Mouse (Mus musculus) midbrain, embryonic 16.5 days (tissue): ENCODE data around the gene Insig1. TPM values are rescaled to one million over a fixed set of nuclear protein-coding genes. Genes with fewer than 3 reads are reported as not detected.

Experiments
- ATAC-seq: fragments of 200-750 bp; cut with Nextera tagmentation; 2 replicates; pipeline ENCODE4 v1.8.0; 2017; ENCODE audit warnings: moderate TSS enrichment
- H3K27ac ChIP-seq: fragments of 300-500 bp; sonication (generic); 2 replicates; pipeline ENCODE4 v1.5.1; 2014; ENCODE audit warnings: mild to moderate bottlenecking, low read length, mixed read lengths
- H3K27me3 ChIP-seq: fragments of 300-500 bp; sonication (generic); 2 replicates; pipeline ENCODE4 v1.6.1; 2014; ENCODE audit warnings: low read depth, low read length, mixed read lengths; ENCODE audit not compliant: control insufficient read depth, insufficient read depth
- H3K36me3 ChIP-seq: fragments of 300-500 bp; sonication (generic); 2 replicates; pipeline ENCODE4 v1.6.1; 2014; ENCODE audit warnings: mild to moderate bottlenecking, low read length, moderate library complexity, mixed read lengths; ENCODE audit not compliant: control insufficient read depth, insufficient read depth
- H3K4me1 ChIP-seq: fragments of 300-500 bp; sonication (generic); 2 replicates; pipeline ENCODE4 v1.6.1; 2014; ENCODE audit warnings: mild to moderate bottlenecking, low read length, mixed read lengths; ENCODE audit not compliant: control insufficient read depth, insufficient read depth
- H3K4me2 ChIP-seq: fragments of 300-500 bp; sonication (generic); 2 replicates; pipeline ENCODE4 v1.6.1; 2014; ENCODE audit warnings: mild to moderate bottlenecking, low read length, mixed read lengths
- H3K4me3 ChIP-seq: fragments of 300-500 bp; sonication (generic); 2 replicates; pipeline ENCODE4 v1.5.1; 2014; ENCODE audit warnings: low read depth, mild to moderate bottlenecking, low read length, moderate library complexity, mixed read lengths
- H3K9ac ChIP-seq: fragments of 300-500 bp; sonication (generic); 2 replicates; pipeline ENCODE4 v1.6.1; 2014; ENCODE audit warnings: low read depth, low read length, mixed read lengths
- H3K9me3 ChIP-seq: fragments of 300-500 bp; sonication (generic); replicated peaks from 2 replicates; pipeline ENCODE4 v1.6.1; 2014; ENCODE audit warnings: mild to moderate bottlenecking, low read length, mixed read lengths; ENCODE audit not compliant: control insufficient read depth, poor library complexity, severe bottlenecking
- WGBS: fragments of 180-500 bp; shearing (Covaris S2); extraction: QIAGEN DNeasy Blood & Tissue Kit; methylation state at CpG from one replicate; pipeline ENCODE4 v1.1.7; 2014; 5-methylcytosine and 5-hydroxymethylcytosine counted together
- polyA plus RNA-seq: library from polyadenylated mRNA; unstranded; fragments of >200 nt; fragmentation: Nextera tagmentation; extraction: Ambion mirVana; gene quantifications from 2 replicates; pipeline ENCODE4 v1.2.1, GENCODE M21; 2015

The Insig1 gene
- polyA plus RNA-seq, 1 experiment from 2014 or later: 94.0 TPM

- Histone ChIP-seq H3K9ac (no peak overlapping the region), H3K27me3 (no peaks in the 10 kb centered on the region), H3K4me2 (no peak overlapping the region), H3K36me3 (no peaks in the 10 kb centered on the region), H3K4me3 (no peak overlapping the region), H3K9me3 (no peaks in the 10 kb centered on the region), H3K27ac (no peak overlapping the region), H3K4me1 (no peaks in the 10 kb centered on the region)
- ATAC-seq: no peak
- WGBS: 49% methylated on average over 2 of the region's 2 CpGs
These were observed 15.7 kb upstream of the Insig1 start for GRCm38 (mm10) chr5:28055450-28055849.

- ATAC-seq: no peak
- Histone ChIP-seq H3K4me2 (no peak overlapping the region), H3K27me3 (no peaks in the 10 kb centered on the region)
These were observed 14.3 kb upstream of the Insig1 start for GRCm38 (mm10) chr5:28056877-28057276.

GRCm38 (mm10) chr5:28060506-28060905 lies 10.7 kb upstream of the Insig1 start:
- H3K4me3 ChIP-seq: no peak overlapping the region
- ATAC-seq: no peak
- H3K4me2 ChIP-seq: no peak overlapping the region
- no peak overlapping the region for H3K9ac ChIP-seq
- no peaks in the 10 kb centered on the region for H3K27me3 ChIP-seq
- no peaks in the 10 kb centered on the region for H3K36me3 ChIP-seq
- no peak overlapping the region for H3K27ac ChIP-seq
- no peaks in the 10 kb centered on the region for H3K4me1 ChIP-seq
- H3K9me3 ChIP-seq: no peaks in the 10 kb centered on the region

More at GRCm38 (mm10) chr5:28056877-28057276, 14.3 kb upstream of the Insig1 start:
- Histone ChIP-seq H3K9me3 (no peaks in the 10 kb centered on the region), H3K4me3 (no peak overlapping the region), H3K4me1 (no peaks in the 10 kb centered on the region), H3K27ac (no peak overlapping the region), H3K9ac (no peak overlapping the region), H3K36me3 (no peaks in the 10 kb centered on the region)
- WGBS: 84% methylated on average over 3 of the region's 3 CpGs

DNA sequence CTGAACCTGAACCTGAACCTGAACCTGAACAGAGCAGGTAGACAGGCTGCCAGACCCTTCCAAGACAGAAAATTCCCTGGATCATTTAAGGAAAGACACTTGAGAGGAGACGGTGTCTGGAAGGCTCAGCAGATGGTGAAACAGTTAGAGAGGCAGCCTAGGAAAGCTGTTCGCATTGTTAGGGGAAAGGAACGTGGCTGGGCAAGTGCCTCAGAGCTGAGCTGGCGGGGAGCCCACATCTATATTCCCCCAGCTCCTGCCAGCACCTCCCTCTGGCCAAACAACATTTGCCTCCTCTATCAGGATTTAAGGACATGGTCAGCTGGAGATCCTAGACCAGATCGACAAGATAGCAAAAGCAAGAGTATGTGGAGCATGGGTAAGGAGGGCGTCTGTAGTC lies 10.2 kb upstream of the Insig1 start:
- no peak overlapping the region for H3K27ac ChIP-seq
- H3K4me1 ChIP-seq: no peaks in the 10 kb centered on the region
- no peaks in the 10 kb centered on the region for H3K9me3 ChIP-seq
- no peak overlapping the region for H3K4me3 ChIP-seq
- no peak overlapping the region for H3K9ac ChIP-seq
- no peak overlapping the region for H3K4me2 ChIP-seq
- WGBS: 79% methylated on average over 6 of the region's 6 CpGs
- no peaks in the 10 kb centered on the region for H3K36me3 ChIP-seq
- ATAC-seq: no peak
- no peaks in the 10 kb centered on the region for H3K27me3 ChIP-seq

GRCm38 (mm10) chr5:28063989-28064624 lies 7.1 kb upstream of the Insig1 start:
- 84% methylated on average over 3 of the region's 3 CpGs for WGBS
- Histone ChIP-seq H3K4me2 (no peak overlapping the region), H3K4me3 (no peak overlapping the region), H3K36me3 (no peaks in the 10 kb centered on the region), H3K9me3 (no peaks in the 10 kb centered on the region), H3K27me3 (no peaks in the 10 kb centered on the region), H3K27ac (no peak overlapping the region), H3K4me1 (no peaks in the 10 kb centered on the region), H3K9ac (no peak overlapping the region)
- no peak for ATAC-seq

- Histone ChIP-seq H3K36me3 (no peaks in the 10 kb centered on the region), H3K4me1 (peaks cover 10% of the 10 kb centered on the region), H3K27ac (no peak overlapping the region), H3K4me2 (no peak overlapping the region), H3K27me3 (no peaks in the 10 kb centered on the region), H3K9me3 (no peaks in the 10 kb centered on the region), H3K9ac (no peak overlapping the region), H3K4me3 (no peak overlapping the region)
- no peak for ATAC-seq
- 76% methylated on average over 4 of the region's 4 CpGs for whole genome bisulfite sequencing
These were observed 5.9 kb upstream of the Insig1 start for GRCm38 (mm10) chr5:28065275-28065674.

DNA sequence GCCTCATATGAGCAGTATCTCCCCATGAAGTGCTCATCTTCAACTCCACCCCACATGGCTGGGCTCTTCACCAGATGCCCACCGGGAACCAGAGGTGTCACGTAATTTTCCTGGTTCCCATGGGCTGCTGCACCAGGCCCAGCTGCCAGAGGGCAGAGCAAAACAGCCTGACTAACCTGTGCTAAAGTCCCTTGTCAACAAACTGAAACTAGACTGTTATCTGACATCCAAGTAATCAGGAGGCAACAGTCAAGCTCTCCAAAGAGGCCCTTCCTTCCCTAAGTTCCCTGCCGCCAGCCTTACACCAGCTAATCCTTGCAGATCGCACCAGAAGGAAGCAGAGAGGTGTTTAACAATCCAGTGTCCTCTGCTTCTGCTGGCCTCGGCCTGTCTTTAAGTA lies 4.9 kb upstream of the Insig1 start:
- 73% methylated on average over 5 of the region's 5 CpGs for WGBS
- no peak for ATAC-seq
- Histone ChIP-seq H3K27ac (no peak overlapping the region), H3K9me3 (no peaks in the 10 kb centered on the region), H3K9ac (no peak overlapping the region; the same call in 1 of the 2 replicates), H3K36me3 (no peaks in the 10 kb centered on the region), H3K4me1 (peaks cover 13% of the 10 kb centered on the region), H3K4me3 (no peak overlapping the region), H3K4me2 (no peak overlapping the region), H3K27me3 (no peaks in the 10 kb centered on the region)

GRCm38 (mm10) chr5:28070149-28070827 lies 875 bp upstream of the Insig1 start:
- peak; percentile 7 for ATAC-seq
- Histone ChIP-seq H3K27me3 (no peaks in the 10 kb centered on the region), H3K27ac (peak overlapping the region; percentile 99), H3K9ac (peak overlapping the region; percentile 81), H3K4me2 (peak overlapping the region; percentile 73), H3K9me3 (no peaks in the 10 kb centered on the region), H3K4me3 (peak overlapping the region; percentile 64), H3K36me3 (peaks cover 10% of the 10 kb centered on the region), H3K4me1 (peaks cover 36% of the 10 kb centered on the region)
- WGBS: 21% methylated on average over 9 of the region's 9 CpGs

DNA sequence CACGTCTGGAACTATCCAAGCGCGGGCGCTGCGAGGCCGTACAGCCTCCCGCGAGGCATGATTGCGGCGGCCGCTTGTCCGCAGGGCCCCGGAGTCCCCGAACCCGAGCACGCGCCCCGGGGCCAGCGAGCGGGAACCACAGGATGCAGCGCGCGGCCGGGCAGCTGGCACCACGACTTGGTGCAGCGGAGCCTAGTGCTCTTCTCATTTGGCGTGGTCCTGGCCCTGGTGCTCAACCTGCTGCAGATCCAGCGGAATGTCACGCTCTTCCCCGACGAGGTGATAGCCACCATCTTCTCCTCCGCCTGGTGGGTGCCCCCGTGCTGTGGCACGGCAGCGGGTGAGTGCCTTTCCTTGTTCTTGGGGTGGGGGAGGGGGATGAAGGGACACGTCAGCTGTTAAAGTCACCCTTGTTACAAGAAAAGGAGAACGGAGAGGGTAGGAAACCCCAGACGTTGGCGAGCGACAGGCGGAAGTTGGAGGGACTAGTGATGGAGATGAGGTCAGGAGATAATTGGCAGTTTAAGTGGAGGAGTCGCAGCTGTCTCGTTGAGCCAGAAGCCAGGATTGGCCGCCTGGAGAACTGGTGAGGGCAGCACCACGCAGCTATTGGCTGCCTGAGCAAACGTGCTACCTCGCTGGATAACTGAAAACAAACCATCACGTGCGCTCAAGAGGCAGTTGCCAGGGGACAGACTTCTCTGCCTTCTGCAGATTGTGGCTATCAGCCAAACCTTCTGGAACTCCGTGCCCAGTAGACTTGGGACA lies 477 bp downstream of the Insig1 start:
- whole genome bisulfite sequencing: under 1% methylated on average over 50 of the region's 50 CpGs
- H3K9me3 ChIP-seq: no peaks in the 10 kb centered on the region

More for the DNA sequence above, 477 bp downstream of the Insig1 start:
- Histone ChIP-seq H3K4me3 (peak overlapping the region; percentile 64), H3K27ac (peak overlapping the region; percentile 99), H3K36me3 (peaks cover 15% of the 10 kb centered on the region), H3K4me1 (peaks cover 36% of the 10 kb centered on the region), H3K9ac (peak overlapping the region; percentile 80), H3K27me3 (no peaks in the 10 kb centered on the region), H3K4me2 (peak overlapping the region; percentile 74)
- ATAC-seq: peak; percentile 89
